Mouse (Mus musculus) forebrain, embryonic 15.5 days (tissue): ENCODE measurements around the gene St6galnac3. TPM values are rescaled to one million over a fixed set of nuclear protein-coding genes. Genes with fewer than 3 reads are reported as not detected.

Experiments used
- ATAC-seq: fragments of 200-750 bp; cut with Nextera tagmentation; replicated peaks from 2 replicates; pipeline ENCODE4 v1.8.0; 2017; ENCODE audit warnings: mild to moderate bottlenecking, moderate TSS enrichment, moderate library complexity
- H3K27ac ChIP-seq: fragments of 300-500 bp; sonication (generic); replicated peaks from 2 replicates; pipeline ENCODE4 v1.5.1; 2015; ENCODE audit warnings: mild to moderate bottlenecking, inconsistent platforms
- H3K27me3 ChIP-seq: fragments of 300-500 bp; sonication (generic); 2 replicates; pipeline ENCODE4 v1.6.1; 2015; ENCODE audit warnings: inconsistent platforms
- H3K36me3 ChIP-seq: fragments of 300-500 bp; sonication (generic); 2 replicates; pipeline ENCODE4 v1.6.1; 2015; ENCODE audit warnings: mild to moderate bottlenecking, inconsistent platforms
- H3K4me1 ChIP-seq: fragments of 300-500 bp; sonication (generic); 2 replicates; pipeline ENCODE4 v1.6.1; 2015; ENCODE audit warnings: inconsistent platforms
- H3K4me2 ChIP-seq: fragments of 300-500 bp; sonication (generic); replicated peaks from 2 replicates; pipeline ENCODE4 v1.6.1; 2015; ENCODE audit warnings: mild to moderate bottlenecking, inconsistent platforms
- H3K4me3 ChIP-seq: fragments of 300-500 bp; sonication (generic); 2 replicates; pipeline ENCODE4 v1.5.1; 2015; ENCODE audit warnings: mild to moderate bottlenecking, inconsistent platforms
- H3K9ac ChIP-seq: fragments of 300-500 bp; sonication (generic); replicated peaks from 2 replicates; pipeline ENCODE4 v1.6.1; 2015; ENCODE audit warnings: mild to moderate bottlenecking, inconsistent platforms
- H3K9me3 ChIP-seq: fragments of 300-500 bp; sonication (generic); 2 replicates; pipeline ENCODE4 v1.6.1; 2016; ENCODE audit warnings: inconsistent platforms
- WGBS: fragments of 180-500 bp; shearing (Covaris S2); methylation state at CpG from one replicate; pipeline ENCODE4 v1.1.7; 2015; ENCODE audit warnings: mixed read lengths; 5-methylcytosine and 5-hydroxymethylcytosine counted together
- polyA plus RNA-seq: library from polyadenylated mRNA; unstranded; fragments of >200 nt; fragmentation: Nextera tagmentation; extraction: Ambion mirVana; gene quantifications from 2 replicates; pipeline ENCODE4 v1.2.1, GENCODE M21; 2015

The St6galnac3 gene
- polyA plus RNA-seq, 1 experiment from 2014 or later: 24.5 TPM

DNA sequence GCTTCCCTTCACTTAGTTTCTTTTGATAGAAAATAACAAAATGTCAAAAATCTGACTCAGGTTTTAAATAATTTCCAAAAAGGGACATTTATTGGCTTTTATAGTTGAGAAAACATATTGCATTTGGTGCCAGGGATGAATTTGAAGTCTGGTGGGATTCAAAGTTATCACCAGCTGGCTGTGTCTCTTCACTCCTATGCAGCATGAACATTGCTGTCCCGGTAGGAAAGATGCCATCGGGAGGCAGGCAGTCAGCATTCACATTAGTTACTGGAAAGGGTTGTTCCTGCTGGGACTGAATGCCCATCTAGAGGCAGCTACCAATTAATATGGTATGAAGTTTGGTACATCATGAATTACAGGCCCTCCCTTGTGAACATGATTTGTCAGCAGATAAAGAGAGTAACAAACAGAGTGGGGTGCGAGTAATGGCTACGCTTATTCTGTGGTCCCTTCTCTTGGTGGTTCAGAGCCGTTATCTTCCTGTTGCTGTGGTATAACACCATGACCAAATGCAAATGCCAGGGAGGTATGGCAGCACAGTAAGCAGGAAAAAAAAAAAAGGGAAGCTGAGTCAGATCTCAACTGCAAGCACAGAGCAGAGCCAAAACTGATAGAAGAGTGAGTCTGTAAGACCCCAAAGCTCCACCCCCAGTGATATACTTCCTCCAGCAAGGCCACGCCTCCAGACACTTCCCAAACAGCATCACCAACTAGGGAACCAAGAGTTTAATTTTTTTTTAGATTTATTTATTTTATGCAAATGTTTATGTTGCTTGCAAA is 535.1 kb downstream of the St6galnac3 start:
- Histone ChIP-seq H3K4me3 (no peak overlapping the region), H3K27me3 (no peaks in the 10 kb centered on the region), H3K4me1 (no peaks in the 10 kb centered on the region), H3K36me3 (no peaks in the 10 kb centered on the region), H3K4me2 (no peak overlapping the region), H3K9me3 (no peaks in the 10 kb centered on the region), H3K27ac (no peak overlapping the region), H3K9ac (no peak overlapping the region)
- no peak for ATAC-seq
- WGBS: 80% methylated on average over 6 of the region's 6 CpGs

DNA sequence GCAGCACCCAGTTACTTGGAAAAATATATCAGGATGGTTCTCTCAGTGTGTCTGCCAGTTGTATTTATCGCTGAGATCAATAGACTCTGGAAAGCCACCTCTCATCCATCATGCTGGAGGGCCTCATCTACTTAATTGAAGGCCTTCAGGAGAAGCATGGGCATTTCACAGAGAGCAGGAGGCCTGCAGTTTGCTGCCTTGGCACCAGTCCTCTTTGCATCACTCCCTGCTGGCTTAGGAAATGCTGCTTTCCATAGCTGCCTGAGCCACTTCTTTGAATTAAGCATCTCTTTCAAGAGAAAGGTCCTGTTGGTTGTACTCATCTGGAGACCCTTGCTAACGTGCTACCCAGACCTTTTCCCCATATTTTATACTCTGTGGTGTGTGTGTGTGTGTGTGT is 536.8 kb downstream of the St6galnac3 start:
- WGBS: 75% methylated on average over 2 of the region's 2 CpGs
- H3K4me2 ChIP-seq: no peak overlapping the region
- no peaks in the 10 kb centered on the region for H3K27me3 ChIP-seq

DNA sequence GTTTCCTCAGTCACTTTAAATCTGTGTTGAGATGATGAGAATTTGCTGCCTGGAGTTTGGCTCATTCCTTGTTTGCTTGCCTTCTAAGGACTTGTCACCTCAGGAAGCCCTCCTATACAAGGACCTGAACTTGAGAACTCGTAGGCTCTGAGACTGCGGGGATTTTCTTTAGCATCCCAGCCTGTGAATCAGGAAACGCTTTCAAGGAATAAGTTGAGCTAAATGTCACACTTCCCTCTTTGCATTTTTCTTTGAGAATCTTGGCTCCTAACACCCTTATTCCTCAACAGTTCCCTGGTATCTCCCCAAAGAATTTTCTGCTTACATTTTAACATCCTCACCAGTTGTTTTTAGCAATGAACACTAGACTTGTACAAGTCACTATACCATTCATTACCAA is 539.9 kb downstream of the St6galnac3 start:
- 72% methylated on average over 3 of the region's 3 CpGs for WGBS
- no peaks in the 10 kb centered on the region for H3K9me3 ChIP-seq
- no peak overlapping the region for H3K9ac ChIP-seq
- H3K36me3 ChIP-seq: no peaks in the 10 kb centered on the region
- no peaks in the 10 kb centered on the region for H3K4me1 ChIP-seq
- no peak overlapping the region for H3K27ac ChIP-seq
- ATAC-seq: no peak
- no peak overlapping the region for H3K4me2 ChIP-seq
- no peaks in the 10 kb centered on the region for H3K27me3 ChIP-seq
- H3K4me3 ChIP-seq: no peak overlapping the region

More for the DNA sequence above, 536.8 kb downstream of the St6galnac3 start:
- Histone ChIP-seq H3K4me3 (no peak overlapping the region), H3K27ac (no peak overlapping the region), H3K4me1 (no peaks in the 10 kb centered on the region), H3K36me3 (no peaks in the 10 kb centered on the region), H3K9me3 (no peaks in the 10 kb centered on the region), H3K9ac (no peak overlapping the region)
- ATAC-seq: no peak

DNA sequence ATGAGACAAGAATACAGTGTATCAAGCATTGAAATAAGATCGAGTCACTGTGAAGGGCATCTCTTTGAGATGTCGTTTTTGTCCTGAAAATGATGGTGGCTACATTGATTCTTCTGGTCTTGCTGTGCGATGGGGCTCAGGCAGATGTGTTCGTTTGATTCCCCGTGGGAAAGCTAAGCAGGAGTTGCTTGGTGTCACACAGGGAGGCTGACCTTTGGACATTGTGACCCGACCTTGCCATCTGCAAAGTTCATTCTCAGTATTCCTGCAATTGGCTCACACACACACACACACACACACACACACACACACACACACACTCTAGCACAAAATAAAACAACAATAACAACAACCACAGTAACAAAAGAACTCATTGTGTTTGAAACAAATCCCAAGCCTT is 543.7 kb downstream of the St6galnac3 start:
- Histone ChIP-seq H3K9me3 (no peaks in the 10 kb centered on the region), H3K27me3 (no peaks in the 10 kb centered on the region), H3K4me1 (peaks cover 3% of the 10 kb centered on the region; the same call in 1 of the 2 replicates), H3K9ac (no peak overlapping the region), H3K36me3 (no peaks in the 10 kb centered on the region), H3K4me2 (no peak overlapping the region), H3K27ac (no peak overlapping the region), H3K4me3 (no peak overlapping the region)
- WGBS: 58% methylated on average over 6 of the region's 6 CpGs
- no peak for ATAC-seq

DNA sequence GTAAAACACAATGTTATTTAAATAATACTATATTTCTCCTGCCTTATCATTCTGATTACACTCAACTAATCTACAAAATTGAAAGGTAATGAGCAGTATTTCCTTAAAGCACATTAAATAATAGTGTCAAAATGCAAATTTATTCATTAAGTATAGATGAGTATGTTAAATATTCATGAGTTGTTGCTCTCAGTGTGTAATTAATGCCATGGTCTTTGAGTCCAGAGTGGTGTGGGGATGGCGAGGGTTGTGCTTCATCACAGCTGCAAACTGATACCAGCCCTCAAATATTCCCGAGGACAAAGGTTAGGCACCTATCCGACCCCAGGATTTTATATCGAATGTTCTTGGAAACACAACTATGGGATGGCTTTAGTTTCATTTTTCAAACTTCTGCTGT is 548.2 kb downstream of the St6galnac3 start:
- no peak overlapping the region for H3K9ac ChIP-seq
- H3K4me2 ChIP-seq: no peak overlapping the region
- peak; percentile 57; the same call in 1 of the 2 replicates for ATAC-seq
- H3K9me3 ChIP-seq: no peaks in the 10 kb centered on the region
- H3K4me1 ChIP-seq: peaks cover 4% of the 10 kb centered on the region; the same call in 1 of the 2 replicates
- no peaks in the 10 kb centered on the region for H3K27me3 ChIP-seq
- WGBS: 59% methylated on average over 4 of the region's 4 CpGs
- H3K27ac ChIP-seq: no peak overlapping the region
- H3K4me3 ChIP-seq: no peak overlapping the region
- H3K36me3 ChIP-seq: no peaks in the 10 kb centered on the region

DNA sequence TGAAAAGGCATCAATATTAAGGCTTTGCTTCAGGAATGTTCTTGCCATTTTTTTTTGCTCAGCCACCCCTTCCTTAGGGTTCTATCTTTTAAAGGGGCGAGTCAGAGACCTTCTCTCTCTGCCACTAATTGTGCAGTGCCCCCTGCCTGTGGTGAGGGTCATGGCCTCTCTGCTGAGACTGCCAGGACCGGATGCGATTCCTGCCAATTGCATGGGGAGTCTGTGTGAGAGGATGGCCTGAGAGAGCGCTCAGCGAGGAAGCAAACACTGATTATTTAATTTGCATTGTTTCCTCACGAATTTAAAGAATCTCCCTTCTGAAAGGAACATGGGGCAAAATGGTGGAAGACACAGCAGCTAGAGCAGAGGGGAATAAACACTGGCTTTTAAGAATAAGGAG is 548.6 kb downstream of the St6galnac3 start:
- ATAC-seq: peak; percentile 55; the same call in 1 of the 2 replicates
- no peak overlapping the region for H3K27ac ChIP-seq
- no peak overlapping the region for H3K4me3 ChIP-seq
- WGBS: 33% methylated on average over 6 of the region's 6 CpGs
- H3K9ac ChIP-seq: no peak overlapping the region
- no peaks in the 10 kb centered on the region for H3K9me3 ChIP-seq
- peaks cover 4% of the 10 kb centered on the region; the same call in 1 of the 2 replicates for H3K4me1 ChIP-seq
- no peaks in the 10 kb centered on the region for H3K27me3 ChIP-seq
- no peak overlapping the region for H3K4me2 ChIP-seq
- no peaks in the 10 kb centered on the region for H3K36me3 ChIP-seq

DNA sequence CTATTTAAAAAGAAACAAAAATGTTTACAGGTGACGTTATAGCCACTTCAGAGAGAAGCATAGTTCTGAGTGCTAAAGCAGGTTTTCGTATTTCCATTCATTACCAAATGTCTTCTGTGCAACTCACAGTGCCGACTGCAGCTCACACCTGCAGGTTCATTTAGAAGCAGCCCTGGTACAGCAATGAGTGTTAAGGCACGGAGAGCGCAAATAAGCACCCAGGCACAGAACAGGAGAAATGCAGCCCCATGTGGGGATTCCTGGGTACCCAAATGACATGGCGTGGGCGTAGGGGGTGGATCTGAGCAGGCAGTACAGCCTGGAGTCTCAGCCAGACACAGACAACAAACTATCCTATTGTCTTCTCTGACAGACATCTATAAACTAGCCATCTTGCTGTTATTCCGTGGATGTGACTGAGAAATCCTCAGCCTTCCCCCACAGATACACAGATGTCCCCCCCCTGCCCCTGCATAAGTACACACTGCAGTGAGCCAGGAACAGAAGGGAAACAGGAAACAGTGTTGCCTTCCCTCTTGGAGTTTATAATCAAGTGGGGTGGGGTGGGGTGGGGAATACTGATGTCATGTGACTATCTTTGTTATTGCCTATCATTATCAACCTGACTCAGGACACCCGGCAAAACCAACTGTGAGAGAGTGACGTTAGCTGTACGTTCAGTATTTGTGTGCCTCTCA is 550.5 kb downstream of the St6galnac3 start:
- H3K9ac ChIP-seq: no peak overlapping the region
- no peak overlapping the region for H3K4me2 ChIP-seq
- no peaks in the 10 kb centered on the region for H3K36me3 ChIP-seq
- WGBS: 84% methylated on average over 11 of the region's 11 CpGs
- H3K9me3 ChIP-seq: no peaks in the 10 kb centered on the region
- no peak overlapping the region for H3K4me3 ChIP-seq
- no peak overlapping the region for H3K27ac ChIP-seq
- ATAC-seq: no peak
- H3K27me3 ChIP-seq: no peaks in the 10 kb centered on the region
- peaks cover 4% of the 10 kb centered on the region; the same call in 1 of the 2 replicates for H3K4me1 ChIP-seq

DNA sequence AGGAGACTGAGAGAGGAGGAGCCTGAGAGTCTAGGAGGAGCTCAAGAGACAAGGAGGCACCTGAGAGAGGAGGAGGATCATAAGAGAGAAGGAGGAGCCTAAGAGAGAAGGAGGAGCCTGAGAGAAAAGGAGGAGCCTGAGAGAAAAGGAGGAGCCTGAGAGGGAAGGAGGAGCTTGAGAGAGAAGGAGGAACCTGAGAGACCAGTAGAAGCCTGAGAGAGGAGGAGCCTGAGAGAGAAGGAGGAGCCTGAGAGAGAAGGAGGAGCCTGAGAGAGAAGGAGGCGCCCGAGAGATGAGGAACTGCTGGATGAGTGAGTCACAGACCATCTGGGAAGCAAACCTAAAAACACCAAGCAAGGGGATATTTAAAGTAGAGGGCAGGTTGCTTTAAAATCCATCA is 551.4 kb downstream of the St6galnac3 start:
- Histone ChIP-seq H3K27me3 (no peaks in the 10 kb centered on the region), H3K27ac (no peak overlapping the region), H3K9me3 (no peaks in the 10 kb centered on the region), H3K9ac (no peak overlapping the region), H3K4me2 (no peak overlapping the region), H3K4me3 (no peak overlapping the region), H3K4me1 (peaks cover 4% of the 10 kb centered on the region; the same call in 1 of the 2 replicates), H3K36me3 (no peaks in the 10 kb centered on the region)
- no peak for ATAC-seq
- 82% methylated on average over 2 of the region's 2 CpGs for WGBS

DNA sequence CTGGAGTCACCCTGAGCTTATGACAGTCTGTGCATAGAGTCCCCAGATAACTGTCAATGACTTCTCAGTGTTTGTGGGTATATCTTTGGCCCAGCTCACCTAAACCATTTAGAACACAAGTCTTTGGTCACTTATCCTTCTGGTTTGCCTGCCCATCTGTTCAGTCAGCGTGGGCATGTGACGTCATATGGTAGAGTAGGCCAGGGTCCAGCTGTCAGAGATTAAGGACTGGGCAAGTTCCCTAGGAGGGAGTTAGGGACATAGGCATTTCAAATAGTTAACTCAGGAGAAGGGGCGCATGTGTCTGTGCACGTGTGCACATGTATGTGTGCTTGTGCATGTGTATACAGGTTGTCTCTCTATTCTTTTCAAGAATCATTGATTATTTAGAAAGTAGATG is 554.8 kb downstream of the St6galnac3 start:
- 91% methylated on average over 4 of the region's 4 CpGs for WGBS
- Histone ChIP-seq H3K4me2 (no peak overlapping the region), H3K27ac (no peak overlapping the region), H3K36me3 (no peaks in the 10 kb centered on the region), H3K27me3 (no peaks in the 10 kb centered on the region), H3K9ac (no peak overlapping the region), H3K4me3 (no peak overlapping the region), H3K9me3 (no peaks in the 10 kb centered on the region), H3K4me1 (no peaks in the 10 kb centered on the region)
- no peak for ATAC-seq

DNA sequence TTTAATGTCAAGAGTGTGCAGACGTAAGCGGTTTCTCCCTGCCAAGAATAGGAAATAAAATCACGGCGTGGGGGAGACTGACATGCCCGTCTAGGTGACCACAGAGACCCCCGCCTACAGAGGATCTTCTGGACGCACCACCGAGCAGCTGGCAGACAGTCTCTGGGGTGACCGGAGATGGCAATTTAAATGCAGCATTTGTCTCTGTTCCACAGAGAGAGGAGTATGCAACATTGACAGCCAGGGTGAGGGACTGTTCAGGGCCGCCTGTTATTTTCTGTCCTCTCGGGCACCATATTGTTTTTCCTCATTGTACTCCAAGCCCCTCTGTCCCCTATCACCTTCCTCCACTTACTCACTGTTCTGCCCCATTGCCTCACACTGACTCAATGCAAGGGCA is 555.2 kb downstream of the St6galnac3 start:
- Histone ChIP-seq H3K27me3 (no peaks in the 10 kb centered on the region), H3K36me3 (no peaks in the 10 kb centered on the region), H3K4me3 (no peak overlapping the region), H3K27ac (no peak overlapping the region), H3K9me3 (no peaks in the 10 kb centered on the region), H3K9ac (no peak overlapping the region), H3K4me2 (no peak overlapping the region), H3K4me1 (no peaks in the 10 kb centered on the region)
- ATAC-seq: no peak
- WGBS: 89% methylated on average over 11 of the region's 11 CpGs

DNA sequence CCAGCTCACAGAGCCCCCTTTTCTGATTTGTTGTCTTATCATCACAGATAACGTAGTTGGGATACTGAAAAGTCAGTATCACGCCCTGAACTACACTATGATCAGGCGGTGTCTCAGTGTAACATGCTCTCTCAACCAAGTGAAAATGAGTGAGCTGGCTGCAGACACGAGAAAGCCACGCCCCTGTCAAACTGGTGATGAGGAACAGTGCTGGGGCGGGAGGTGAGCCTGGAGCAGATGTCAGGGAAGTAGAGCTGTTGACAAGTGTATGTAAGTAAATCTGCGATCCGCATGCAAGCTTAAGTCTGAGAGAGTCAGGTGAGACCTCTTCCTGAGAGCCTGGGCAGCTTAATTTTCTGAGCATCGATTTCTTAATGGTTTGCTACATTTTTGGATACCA is 563.3 kb downstream of the St6galnac3 start:
- no peak overlapping the region for H3K27ac ChIP-seq
- 73% methylated on average over 9 of the region's 9 CpGs for WGBS
- no peaks in the 10 kb centered on the region for H3K9me3 ChIP-seq
- H3K4me1 ChIP-seq: no peaks in the 10 kb centered on the region
- H3K9ac ChIP-seq: no peak overlapping the region
- H3K27me3 ChIP-seq: no peaks in the 10 kb centered on the region
- no peak for ATAC-seq
- no peak overlapping the region for H3K4me3 ChIP-seq
- H3K4me2 ChIP-seq: no peak overlapping the region
- no peaks in the 10 kb centered on the region for H3K36me3 ChIP-seq

DNA sequence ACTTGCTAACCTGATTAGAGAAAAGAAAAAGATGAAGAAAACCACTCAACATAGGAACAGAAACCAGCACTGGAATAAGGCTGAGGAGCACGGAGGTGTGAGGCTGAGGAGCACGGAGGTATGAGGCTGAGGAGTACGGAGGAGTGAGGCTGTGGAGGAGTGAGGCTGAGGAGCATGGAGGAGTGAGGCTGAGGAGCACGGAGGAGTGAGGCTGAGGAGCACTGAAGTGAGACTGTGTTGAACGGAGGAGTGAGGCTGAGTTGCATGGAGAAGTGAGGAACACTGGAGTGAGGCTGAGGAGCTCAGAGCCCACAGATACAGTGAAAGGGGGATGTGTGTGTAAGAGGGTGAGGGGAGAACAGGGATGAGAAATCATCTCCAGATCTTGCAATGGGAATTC is 564.3 kb downstream of the St6galnac3 start:
- no peak for ATAC-seq

More for the DNA sequence above, 564.3 kb downstream of the St6galnac3 start:
- no peak overlapping the region for H3K9ac ChIP-seq
- no peaks in the 10 kb centered on the region for H3K36me3 ChIP-seq
- H3K27ac ChIP-seq: no peak overlapping the region
- no peaks in the 10 kb centered on the region for H3K4me1 ChIP-seq
- H3K4me2 ChIP-seq: no peak overlapping the region
- H3K9me3 ChIP-seq: no peaks in the 10 kb centered on the region
- no peak overlapping the region for H3K4me3 ChIP-seq
- H3K27me3 ChIP-seq: no peaks in the 10 kb centered on the region
- WGBS: 85% methylated on average over 5 of the region's 5 CpGs
